Comparison of ENCODE assay signal across 10 mouse cellular contexts in the genomic region with DNA sequence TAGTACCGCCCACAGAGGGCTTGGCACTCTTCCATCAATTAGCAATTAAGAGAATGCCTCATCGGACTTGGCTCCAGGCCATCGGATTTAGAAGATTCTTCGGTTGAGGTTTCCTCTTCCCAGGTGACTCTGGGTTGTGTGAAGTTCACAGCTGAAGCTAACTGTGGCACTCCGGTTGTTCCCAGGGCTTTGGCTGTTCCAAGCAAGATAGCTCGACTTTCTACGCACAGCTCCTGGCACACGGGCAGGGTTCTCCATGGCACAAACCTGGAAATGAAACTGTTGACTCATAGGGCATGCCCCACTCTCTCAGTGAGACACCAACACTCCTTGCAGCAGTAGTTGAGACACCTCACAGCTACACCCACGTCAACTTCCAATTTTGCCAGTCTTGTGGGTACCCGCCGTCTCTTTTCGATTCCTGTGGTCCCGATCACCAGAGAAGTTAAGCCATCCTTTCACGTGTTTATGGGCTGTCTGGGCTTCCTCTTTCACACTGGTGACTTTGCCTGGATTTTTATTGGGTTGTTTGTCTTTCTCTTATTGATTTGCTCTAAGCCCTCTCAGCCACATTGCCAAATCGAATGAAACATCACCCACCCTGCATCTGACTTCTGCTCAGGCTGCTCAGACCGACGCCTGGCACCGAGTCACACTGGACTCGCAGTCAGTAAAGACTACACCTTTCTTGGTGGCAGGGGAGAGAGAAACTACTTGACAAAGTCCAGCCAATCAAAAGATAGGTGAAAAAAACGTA.
DNase-seq lines count a peak whose midpoint lies in the region; TF ChIP-seq lines count a peak whose summit lies in the region.
"Had no signal": no experiment of that assay in that cellular context is flagged by ENCODE, and none has a peak within 500 bp of the region (broad histone marks: within the 10 kb centered on the region; RNA-seq: fewer than 3 reads in every experiment).

No protein-coding gene starts in this region.

- TF ChIP-seq POLR2A in kidney, adult 2 months (IDR thresholded peaks at IDR 0.05; ENCODE audit: low read depth, low read length) = no peak

- no peaks in the 10 kb centered on the region for H3K36me3 ChIP-seq in limb, embryonic 10.5 days
- no peaks in the 10 kb centered on the region for H3K36me3 ChIP-seq in kidney, adult 2 months (ENCODE audit: control insufficient read depth, insufficient read depth, low read length)

- no peaks in the 10 kb centered on the region for H3K9me3 ChIP-seq in limb, embryonic 10.5 days (replicated peaks)

- H3K27me3 ChIP-seq in limb, embryonic 10.5 days (ENCODE audit: low read depth, poor library complexity, severe bottlenecking) = no peaks in the 10 kb centered on the region
- H3K27me3 ChIP-seq in kidney, adult 2 months (replicated peaks; ENCODE audit: control insufficient read depth, insufficient read depth, low read length) = no peaks in the 10 kb centered on the region

- no peak overlapping the region for H3K27ac ChIP-seq in gastrocnemius, adult 2 months
- no peak overlapping the region for H3K27ac ChIP-seq in limb, embryonic 10.5 days
- H3K27ac ChIP-seq in kidney, adult 2 months (ENCODE audit: insufficient read depth, low read depth, low read length) = no peak overlapping the region

- H3K4me3 ChIP-seq in gastrocnemius, adult 2 months = no peak overlapping the region
- H3K4me3 ChIP-seq in limb, embryonic 10.5 days = no peak overlapping the region
- H3K4me3 ChIP-seq in kidney, adult 2 months (ENCODE audit: insufficient read depth, low read depth, low read length) = no peak overlapping the region

- peak; percentile 26 for DNase-seq in gastrocnemius, adult 2 months
- DNase-seq in gastrocnemius, postnatal 10 days = no peak
- peak; percentile 75 for DNase-seq in right cerebral cortex, adult 18-20 months
- no peak for DNase-seq in right cerebral cortex, postnatal 14 days
- DNase-seq in left cerebral cortex, postnatal 14 days (ENCODE audit: low spot score in 2 of 2) = peak; percentile 48 to 62
- DNase-seq in telencephalon, adult 2 months (ENCODE audit: low read depth, low spot score) = peak; percentile 69
- DNase-seq in limb, embryonic 10.5 days (ENCODE audit: low spot score) = no peak
- no peak for DNase-seq in kidney, adult 2 months
- DNase-seq: adrenal gland, postnatal 25 days; lung, embryonic 14.5 days had no signal

- TF ChIP-seq CTCF in gastrocnemius, adult 2 months (IDR thresholded peaks at IDR 0.05) = no peak
- TF ChIP-seq CTCF in kidney, adult 2 months (conservative IDR thresholded peaks at IDR 0.05; ENCODE audit: insufficient read depth, insufficient read length, low read depth, low read length) = no peak

- 89% methylated on average over 20 of the region's 20 CpGs for WGBS in limb, embryonic 10.5 days
- 82% methylated on average over 20 of the region's 20 CpGs for WGBS in kidney, adult 2 months

- peaks cover 17% of the 10 kb centered on the region for H3K4me1 ChIP-seq in limb, embryonic 10.5 days
- H3K4me1 ChIP-seq in kidney, adult 2 months (ENCODE audit: control insufficient read depth, insufficient read depth, low read length) = no peaks in the 10 kb centered on the region

- intact Hi-C loops in gastrocnemius, adult 2 months (cut with DNase I) = no loop called here
- intact Hi-C loops in left cerebral cortex, postnatal 14 days (cut with DNase I) = no loop called here

Comparison
In these comparisons a context has a peak if more than half of its experiments do, and no peak if none do; other contexts are left out.
1. DNase-seq: peak in gastrocnemius, adult 2 months (single experiment), right cerebral cortex, adult 18-20 months (single experiment), left cerebral cortex, postnatal 14 days (2 of 2) and telencephalon, adult 2 months (single experiment); none in gastrocnemius, postnatal 10 days (single experiment), right cerebral cortex, postnatal 14 days (single experiment), limb, embryonic 10.5 days (single experiment) and kidney, adult 2 months (single experiment).